Mouse (Mus musculus) limb, embryonic 15.5 days (tissue): ENCODE data around the gene Snx22. TPM values are rescaled to one million over a fixed set of nuclear protein-coding genes. Genes with fewer than 3 reads are reported as not detected.

Experiments
- ATAC-seq: fragments of 200-750 bp; cut with Nextera tagmentation; 2 replicates; pipeline ENCODE4 v1.8.0; 2017; ENCODE audit warnings: low read depth, moderate TSS enrichment; ENCODE audit not compliant: insufficient number of reproducible peaks, low FRiP score, low TSS enrichment
- H3K27ac ChIP-seq: fragments of 300-500 bp; sonication (generic); 2 replicates; pipeline ENCODE4 v1.5.1; 2015; ENCODE audit warnings: moderate library complexity, mild to moderate bottlenecking, inconsistent platforms
- H3K27me3 ChIP-seq: fragments of 300-500 bp; sonication (generic); 2 replicates; pipeline ENCODE4 v1.6.1; 2015; ENCODE audit warnings: inconsistent platforms
- H3K36me3 ChIP-seq: fragments of 300-500 bp; sonication (generic); 2 replicates; pipeline ENCODE4 v1.6.1; 2015; ENCODE audit warnings: inconsistent platforms
- H3K4me1 ChIP-seq: fragments of 300-500 bp; sonication (generic); 2 replicates; pipeline ENCODE4 v1.6.1; 2015; ENCODE audit warnings: inconsistent platforms
- H3K4me2 ChIP-seq: fragments of 300-500 bp; sonication (generic); 2 replicates; pipeline ENCODE4 v1.6.1; 2015; ENCODE audit warnings: mild to moderate bottlenecking, inconsistent platforms
- H3K4me3 ChIP-seq: fragments of 300-500 bp; sonication (generic); 2 replicates; pipeline ENCODE4 v1.5.1; 2015; ENCODE audit warnings: mild to moderate bottlenecking, inconsistent platforms
- H3K9ac ChIP-seq: fragments of 300-500 bp; sonication (generic); 2 replicates; pipeline ENCODE4 v1.6.1; 2015; ENCODE audit warnings: inconsistent platforms
- H3K9me3 ChIP-seq: fragments of 300-500 bp; sonication (generic); 2 replicates; pipeline ENCODE4 v1.6.1; 2016; ENCODE audit warnings: inconsistent platforms
- WGBS: fragments of 180-500 bp; shearing (Covaris S2); methylation state at CpG from one replicate; pipeline ENCODE4 v1.1.7; 2015; 5-methylcytosine and 5-hydroxymethylcytosine counted together
- polyA plus RNA-seq: library from polyadenylated mRNA; unstranded; fragments of >200 nt; fragmentation: Nextera tagmentation; extraction: Ambion mirVana; gene quantifications from 2 replicates; pipeline ENCODE4 v1.2.1, GENCODE M21; 2015

Gene Snx22
- polyA plus RNA-seq, 1 experiment from 2014 or later, result 2.7 TPM

DNA sequence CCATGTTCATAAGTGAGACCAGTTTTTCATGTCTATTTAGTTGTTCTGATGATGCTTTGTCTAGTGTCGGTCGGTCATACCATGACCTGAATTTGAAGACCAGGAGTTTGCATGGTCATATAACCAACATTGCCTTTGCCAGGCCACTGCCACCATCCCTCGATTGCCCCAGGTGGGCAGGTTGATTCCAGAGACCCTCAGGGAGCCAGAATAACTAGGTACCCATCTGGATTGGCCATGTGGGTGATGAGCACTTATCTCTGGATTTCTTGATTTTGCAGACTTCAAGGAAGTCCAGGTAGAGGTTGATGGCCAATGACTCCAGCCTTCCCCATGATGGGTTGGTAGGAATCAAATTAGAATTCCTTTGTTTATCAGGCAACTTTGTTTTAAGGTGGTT lies 26.3 kb downstream of the Snx22 start:
- 97% methylated on average over 3 of the region's 3 CpGs for WGBS
- no peak overlapping the region for H3K9ac ChIP-seq
- no peak overlapping the region for H3K27ac ChIP-seq
- H3K36me3 ChIP-seq, result peaks cover 27% of the 10 kb centered on the region
- no peak overlapping the region for H3K4me3 ChIP-seq
- H3K27me3 ChIP-seq, result no peaks in the 10 kb centered on the region
- no peaks in the 10 kb centered on the region for H3K4me1 ChIP-seq
- H3K4me2 ChIP-seq, result no peak overlapping the region
- no peak for ATAC-seq
- H3K9me3 ChIP-seq, result no peaks in the 10 kb centered on the region

DNA sequence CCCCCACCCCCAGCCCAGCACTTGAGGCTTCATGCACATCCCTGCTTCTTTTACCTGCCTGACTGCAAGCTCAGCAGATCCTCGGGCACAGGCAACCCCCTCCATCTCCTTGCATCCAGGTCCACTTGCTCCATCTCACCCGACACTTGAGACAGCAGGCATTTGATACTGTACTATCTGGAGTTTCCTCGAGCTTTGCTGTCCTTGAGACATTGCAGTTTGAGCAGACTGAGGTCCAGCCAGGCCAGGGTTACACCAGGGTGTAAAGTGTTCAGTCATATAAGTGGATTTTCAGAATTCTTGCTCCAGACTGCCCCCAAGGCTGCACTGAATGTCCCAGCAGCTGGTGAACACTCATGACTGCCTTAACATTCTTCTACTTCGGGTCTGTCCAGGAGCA lies 27.2 kb downstream of the Snx22 start:
- Histone ChIP-seq H3K4me2 (no peak overlapping the region), H3K4me3 (no peak overlapping the region), H3K9me3 (no peaks in the 10 kb centered on the region), H3K4me1 (no peaks in the 10 kb centered on the region), H3K27me3 (no peaks in the 10 kb centered on the region), H3K27ac (no peak overlapping the region), H3K9ac (no peak overlapping the region), H3K36me3 (peaks cover 29% of the 10 kb centered on the region)
- no peak for ATAC-seq
- 80% methylated on average over 4 of the region's 4 CpGs for WGBS

DNA sequence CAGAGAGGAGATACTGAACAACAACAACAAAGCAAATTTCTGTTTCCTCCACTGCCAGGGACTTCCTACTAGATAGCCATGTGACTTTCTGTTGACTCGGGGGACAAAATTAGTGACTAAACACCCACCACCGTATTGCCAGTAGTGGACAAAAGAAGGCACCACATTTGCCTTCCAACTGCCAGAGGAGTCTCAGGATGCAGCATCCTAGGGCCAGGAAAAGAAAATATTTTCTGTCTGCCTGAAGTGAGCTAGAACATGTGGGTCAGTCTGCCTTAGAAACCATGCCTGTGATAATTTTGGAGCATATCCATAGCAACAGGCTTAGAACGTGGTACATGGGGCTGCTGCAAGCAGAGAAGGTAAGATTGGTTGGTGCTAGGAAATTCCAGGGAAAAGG lies 28.7 kb downstream of the Snx22 start:
- Histone ChIP-seq H3K9ac (no peak overlapping the region), H3K27me3 (no peaks in the 10 kb centered on the region), H3K27ac (no peak overlapping the region), H3K36me3 (peaks cover 37% of the 10 kb centered on the region), H3K4me2 (no peak overlapping the region), H3K9me3 (no peaks in the 10 kb centered on the region), H3K4me3 (no peak overlapping the region), H3K4me1 (no peaks in the 10 kb centered on the region)
- ATAC-seq, result no peak
- WGBS, result 89% methylated on average over 3 of the region's 3 CpGs

DNA sequence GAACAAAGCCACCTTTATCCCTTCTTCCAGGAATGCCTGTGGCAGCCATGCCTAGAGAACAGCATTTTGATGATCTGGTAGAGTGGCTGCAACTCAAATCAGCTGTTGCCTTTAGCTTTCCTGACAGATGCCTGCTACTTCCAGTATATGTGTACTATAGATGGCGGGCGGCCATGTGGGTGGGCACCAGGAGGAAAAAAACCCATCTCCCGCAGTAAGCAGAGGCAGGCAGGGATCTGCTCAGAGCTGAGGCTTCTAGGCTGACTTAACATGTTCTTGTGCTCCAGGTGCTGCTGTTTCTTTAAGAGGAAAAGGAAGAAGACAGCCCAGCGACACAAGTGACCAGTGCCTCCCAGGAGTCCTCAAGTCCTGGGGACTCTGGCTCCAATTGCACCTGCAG lies 30.2 kb downstream of the Snx22 start:
- no peak overlapping the region for H3K9ac ChIP-seq
- H3K27me3 ChIP-seq, result no peaks in the 10 kb centered on the region
- H3K4me3 ChIP-seq, result no peak overlapping the region
- WGBS, result 74% methylated on average over 4 of the region's 4 CpGs
- no peak for ATAC-seq
- H3K4me2 ChIP-seq, result no peak overlapping the region
- H3K9me3 ChIP-seq, result no peaks in the 10 kb centered on the region
- H3K27ac ChIP-seq, result no peak overlapping the region
- peaks cover 46% of the 10 kb centered on the region for H3K36me3 ChIP-seq
- no peaks in the 10 kb centered on the region for H3K4me1 ChIP-seq

DNA sequence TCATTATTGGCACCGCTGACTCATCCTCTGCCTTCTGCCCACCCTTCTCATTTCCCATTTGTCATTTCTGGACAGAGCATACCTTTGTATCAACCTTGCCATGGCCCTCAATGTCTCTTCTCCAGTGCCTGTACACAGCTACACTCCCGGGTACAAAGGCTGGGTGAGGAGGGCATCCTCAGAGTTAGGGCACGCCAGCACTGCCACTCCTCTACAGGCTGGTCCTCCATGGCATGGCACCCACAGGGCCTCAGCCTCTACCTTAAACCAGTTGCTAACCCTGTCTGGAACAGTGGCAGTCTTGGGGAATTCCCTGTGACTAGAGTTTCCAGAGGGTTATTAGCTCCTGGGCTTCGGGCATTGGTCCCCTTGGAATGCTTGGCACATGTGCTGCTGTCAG lies 30.9 kb downstream of the Snx22 start:
- ATAC-seq, result no peak
- Histone ChIP-seq H3K36me3 (peaks cover 53% of the 10 kb centered on the region), H3K27ac (no peak overlapping the region), H3K27me3 (no peaks in the 10 kb centered on the region), H3K4me2 (no peak overlapping the region), H3K4me3 (no peak overlapping the region), H3K4me1 (no peaks in the 10 kb centered on the region), H3K9me3 (no peaks in the 10 kb centered on the region), H3K9ac (no peak overlapping the region)
- WGBS, result 93% methylated on average over 4 of the region's 4 CpGs

DNA sequence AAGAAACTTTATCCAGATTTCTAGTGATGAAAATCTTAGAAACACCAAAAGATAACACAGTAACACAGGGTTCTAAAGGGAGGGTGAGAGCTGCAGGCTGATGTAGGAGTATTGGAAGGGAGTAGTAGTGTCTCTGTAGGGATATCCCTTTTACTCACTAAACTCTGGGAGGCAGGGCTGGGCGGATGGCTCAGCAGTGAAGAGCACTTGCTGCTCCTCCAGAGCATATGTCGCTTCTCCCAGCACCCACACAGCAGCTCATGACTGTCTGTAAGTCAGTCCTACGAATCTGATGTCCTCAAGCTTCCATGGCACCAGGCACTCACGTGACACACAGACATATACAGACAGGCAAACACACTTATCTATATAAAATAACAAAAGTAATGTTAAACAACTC lies 31.4 kb downstream of the Snx22 start:
- H3K4me2 ChIP-seq, result no peak overlapping the region
- no peaks in the 10 kb centered on the region for H3K4me1 ChIP-seq
- no peak overlapping the region for H3K4me3 ChIP-seq
- ATAC-seq, result no peak
- no peak overlapping the region for H3K27ac ChIP-seq
- H3K9ac ChIP-seq, result no peak overlapping the region
- no peaks in the 10 kb centered on the region for H3K9me3 ChIP-seq
- H3K36me3 ChIP-seq, result peaks cover 55% of the 10 kb centered on the region
- H3K27me3 ChIP-seq, result no peaks in the 10 kb centered on the region
- WGBS, result 86% methylated on average over 4 of the region's 4 CpGs

DNA sequence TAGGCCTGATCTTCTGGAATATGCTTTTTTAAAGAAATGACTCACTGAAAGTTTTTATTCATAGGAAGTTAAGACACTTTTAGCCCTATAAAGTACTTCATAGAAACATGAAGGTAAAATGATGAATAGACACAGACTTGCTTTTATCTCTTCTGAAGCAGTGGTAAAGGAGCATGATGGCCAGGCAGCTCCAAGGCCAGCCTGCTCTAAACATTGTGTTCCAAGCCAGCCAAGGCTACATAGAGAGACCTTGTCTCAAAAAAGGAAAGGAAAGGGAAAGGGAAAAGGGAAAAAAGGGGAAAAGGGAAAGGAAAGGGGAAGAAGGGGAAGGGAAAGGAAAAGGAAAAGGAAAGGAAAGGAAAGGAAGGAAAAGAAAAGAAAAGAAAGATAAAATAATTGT lies 48.9 kb downstream of the Snx22 start:
- no peak overlapping the region for H3K4me3 ChIP-seq
- H3K27ac ChIP-seq, result no peak overlapping the region
- H3K9me3 ChIP-seq, result no peaks in the 10 kb centered on the region
- H3K4me2 ChIP-seq, result no peak overlapping the region
- no peaks in the 10 kb centered on the region for H3K27me3 ChIP-seq
- ATAC-seq, result no peak
- no peak overlapping the region for H3K9ac ChIP-seq
- no peaks in the 10 kb centered on the region for H3K4me1 ChIP-seq
- peaks cover 10% of the 10 kb centered on the region for H3K36me3 ChIP-seq

Other genes starting within 250 kb of the Snx22 start
- 5.7 and 6.9 TPM in 2 replicates for gene Zfp609, start 242.2 kb downstream of the Snx22 start, polyA plus RNA-seq
- gene Pclaf, start 179.5 kb downstream of the Snx22 start, polyA plus RNA-seq, result 126 and 135 TPM in 2 replicates
- gene Trip4, start 160.9 kb downstream of the Snx22 start, polyA plus RNA-seq, result 34.9 and 35.7 TPM in 2 replicates
- gene Csnk1g1, start 160.8 kb downstream of the Snx22 start, polyA plus RNA-seq, result 15.0 and 17.7 TPM in 2 replicates
- 775 and 785 TPM in 2 replicates for gene Ppib, start 9.5 kb downstream of the Snx22 start, polyA plus RNA-seq
- 115 and 128 TPM in 2 replicates for gene Snx1, start 56.9 kb upstream of the Snx22 start, polyA plus RNA-seq
- gene Ciao2a, start 56.9 kb upstream of the Snx22 start, polyA plus RNA-seq, result 133 and 134 TPM in 2 replicates
- 4.6 and 6.5 TPM in 2 replicates for gene Dapk2, start 88.5 kb upstream of the Snx22 start, polyA plus RNA-seq